Mouse (Mus musculus): ENCODE measurements around the gene Lims1. TPM values are rescaled to one million over a fixed set of nuclear protein-coding genes. Genes with fewer than 3 reads are reported as not detected.

Lims1 gene
- polyA plus RNA-seq, 1 experiment = 20.9 TPM

DNA sequence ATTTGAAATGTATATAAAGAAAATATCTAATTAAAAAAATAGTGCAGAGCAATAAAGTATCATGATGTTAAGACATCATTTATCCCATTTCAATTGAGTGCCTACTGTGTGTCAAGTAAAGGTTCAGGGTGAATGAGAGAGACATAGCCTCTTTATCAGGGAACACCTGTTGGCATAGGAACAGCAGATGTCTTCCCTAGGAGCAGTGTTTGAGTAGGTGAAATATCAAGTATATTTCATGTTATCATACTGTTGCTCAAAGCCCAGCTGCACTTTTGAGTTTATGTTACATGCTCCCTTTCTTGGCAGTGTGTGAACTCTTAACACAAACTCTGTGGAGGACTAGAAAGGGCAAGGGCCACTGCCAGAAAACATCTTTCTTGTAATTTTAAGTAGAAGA is 50.6 kb downstream of the Lims1 start:
- Histone ChIP-seq H3K4me3 (ENCODE audit: insufficient read depth, poor library complexity, severe bottlenecking) (no peak overlapping the region), H3K79me3 (ENCODE audit: low read depth) (peaks cover 69% of the 10 kb centered on the region), H3K79me2 (ENCODE audit: control insufficient read depth, insufficient read depth) (peaks cover 100% of the 10 kb centered on the region), H3ac (ENCODE audit: control insufficient read depth, insufficient read length, low read depth) (no peak overlapping the region), H3K27me3 (ENCODE audit: control insufficient read depth, insufficient read depth, insufficient read length) (no peaks in the 10 kb centered on the region), H3K36me3 (ENCODE audit: control insufficient read depth, insufficient read depth) (peaks cover 9% of the 10 kb centered on the region)
- TF ChIP-seq CEBPB (IDR thresholded peaks at IDR 0.05; ENCODE audit: low read depth) = no peak
- TF ChIP-seq CTCF (IDR thresholded peaks at IDR 0.05; ENCODE audit: control insufficient read depth, insufficient read depth, insufficient read length) = no peak
- no peak for TF ChIP-seq FOSL1 (IDR thresholded peaks at IDR 0.05; ENCODE audit: insufficient read depth, low read length, poor library complexity, severe bottlenecking)

DNA sequence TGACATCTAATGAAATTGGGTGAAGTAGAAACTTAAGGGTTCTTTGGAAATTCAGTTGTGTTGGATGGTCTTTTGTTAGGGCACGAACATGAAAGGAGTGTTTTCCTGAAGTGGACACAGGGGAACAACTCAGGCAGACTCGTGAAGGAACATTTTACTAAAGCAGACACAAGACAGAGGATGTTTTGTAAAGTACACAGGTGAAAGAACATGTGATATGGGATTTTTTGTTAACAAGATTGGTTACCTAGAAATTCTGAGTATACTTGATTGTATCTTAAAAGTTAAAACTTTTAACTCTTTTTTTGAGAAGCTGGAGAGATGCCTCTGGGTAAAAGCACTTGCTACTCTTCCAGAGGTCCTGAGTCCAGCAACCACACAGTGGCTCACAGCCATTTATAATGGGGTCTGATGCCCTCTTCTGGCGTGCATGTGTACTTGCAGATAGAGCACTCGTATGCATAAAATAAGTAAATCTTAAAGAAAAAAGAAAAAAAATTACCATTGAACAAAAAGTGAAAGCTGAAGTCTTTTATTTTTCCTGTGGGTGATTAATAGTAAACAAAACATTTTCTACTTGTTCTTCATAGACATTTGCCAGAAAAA is 54.4 kb downstream of the Lims1 start:
- H3K4me3 ChIP-seq (ENCODE audit: insufficient read depth, poor library complexity, severe bottlenecking) = no peak overlapping the region
- peaks cover 7% of the 10 kb centered on the region for H3K36me3 ChIP-seq (ENCODE audit: control insufficient read depth, insufficient read depth)
- peaks cover 100% of the 10 kb centered on the region for H3K79me2 ChIP-seq (ENCODE audit: control insufficient read depth, insufficient read depth)
- peaks cover 65% of the 10 kb centered on the region for H3K79me3 ChIP-seq (ENCODE audit: low read depth)
- H3ac ChIP-seq (ENCODE audit: control insufficient read depth, insufficient read length, low read depth) = no peak overlapping the region
- no peaks in the 10 kb centered on the region for H3K27me3 ChIP-seq (ENCODE audit: control insufficient read depth, insufficient read depth, insufficient read length)
- TF ChIP-seq MAX (IDR thresholded peaks at IDR 0.05) = no peak
- TF ChIP-seq CEBPB (IDR thresholded peaks at IDR 0.05; ENCODE audit: low read depth) = no peak
- TF ChIP-seq CTCF (IDR thresholded peaks at IDR 0.05; ENCODE audit: control insufficient read depth, insufficient read depth, insufficient read length) = no peak
- TF ChIP-seq MYOD1 (IDR thresholded peaks at IDR 0.05; ENCODE audit: control insufficient read depth, insufficient read length, low read depth) = no peak

DNA sequence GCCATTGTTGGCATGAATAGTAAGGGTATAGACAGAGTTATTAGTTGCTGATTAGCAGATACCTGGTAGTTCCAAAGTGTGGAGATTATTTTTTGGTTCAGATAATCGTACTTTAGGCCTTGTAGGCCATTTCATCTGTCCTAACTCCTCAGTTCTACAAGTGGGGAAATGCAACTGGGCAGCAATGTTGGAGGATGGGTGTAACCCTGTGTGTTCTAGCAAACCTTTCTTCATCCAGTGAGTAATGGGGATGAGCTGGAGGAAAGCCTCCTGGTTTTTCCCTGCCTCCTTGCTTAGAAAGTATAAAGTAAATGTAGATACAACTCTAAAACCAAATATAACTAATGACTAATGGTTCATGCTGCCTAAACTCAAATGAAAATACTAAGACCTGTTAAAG is 55.1 kb downstream of the Lims1 start:
- no peak overlapping the region for H3ac ChIP-seq (ENCODE audit: control insufficient read depth, insufficient read length, low read depth)
- H3K4me3 ChIP-seq (ENCODE audit: insufficient read depth, poor library complexity, severe bottlenecking) = no peak overlapping the region
- H3K27me3 ChIP-seq (ENCODE audit: control insufficient read depth, insufficient read depth, insufficient read length) = no peaks in the 10 kb centered on the region
- peaks cover 7% of the 10 kb centered on the region for H3K36me3 ChIP-seq (ENCODE audit: control insufficient read depth, insufficient read depth)
- TF ChIP-seq MYOD1 (IDR thresholded peaks at IDR 0.05; ENCODE audit: control insufficient read depth, insufficient read length, low read depth) (no peak), USF1 (IDR thresholded peaks at IDR 0.05; ENCODE audit: low read depth) (no peak), CTCF (IDR thresholded peaks at IDR 0.05; ENCODE audit: control insufficient read depth, insufficient read depth, insufficient read length) (no peak), FOSL1 (IDR thresholded peaks at IDR 0.05; ENCODE audit: insufficient read depth, low read length, poor library complexity, severe bottlenecking) (no peak), MAX (IDR thresholded peaks at IDR 0.05) (no peak), CEBPB (IDR thresholded peaks at IDR 0.05; ENCODE audit: low read depth) (no peak), MYOG (IDR thresholded peaks at IDR 0.05; ENCODE audit: control insufficient read depth, extremely low read depth, insufficient read length) (no peak)
- H3K79me2 ChIP-seq (ENCODE audit: control insufficient read depth, insufficient read depth) = peaks cover 100% of the 10 kb centered on the region
- H3K79me3 ChIP-seq (ENCODE audit: low read depth) = peaks cover 61% of the 10 kb centered on the region

DNA sequence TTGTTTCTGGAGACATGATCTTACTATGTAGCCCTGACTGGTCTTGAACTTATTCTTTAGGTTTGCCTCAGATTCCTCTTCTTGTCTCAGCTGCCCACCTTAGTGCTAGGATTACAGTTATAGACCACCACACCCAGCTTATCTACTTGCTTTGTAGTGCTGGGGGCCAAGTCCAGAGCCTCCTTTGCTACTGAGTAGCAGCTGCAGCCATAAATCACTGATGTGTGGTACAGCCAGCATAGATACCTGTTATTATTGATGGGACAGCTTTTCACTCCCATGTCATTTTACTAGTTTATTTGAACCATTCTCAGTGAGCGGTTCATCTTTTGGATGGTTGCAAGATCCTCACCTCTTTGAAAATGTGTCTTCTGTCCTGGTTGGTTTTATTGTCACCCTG is 56.4 kb downstream of the Lims1 start:
- Histone ChIP-seq H3K4me3 (ENCODE audit: insufficient read depth, poor library complexity, severe bottlenecking) (no peak overlapping the region), H3K27me3 (ENCODE audit: control insufficient read depth, insufficient read depth, insufficient read length) (no peaks in the 10 kb centered on the region), H3ac (ENCODE audit: control insufficient read depth, insufficient read length, low read depth) (no peak overlapping the region), H3K36me3 (ENCODE audit: control insufficient read depth, insufficient read depth) (peaks cover 7% of the 10 kb centered on the region), H3K79me2 (ENCODE audit: control insufficient read depth, insufficient read depth) (peaks cover 100% of the 10 kb centered on the region), H3K79me3 (ENCODE audit: low read depth) (peaks cover 69% of the 10 kb centered on the region)
- TF ChIP-seq CEBPB (IDR thresholded peaks at IDR 0.05; ENCODE audit: low read depth) = no peak
- no peak for TF ChIP-seq FOSL1 (IDR thresholded peaks at IDR 0.05; ENCODE audit: insufficient read depth, low read length, poor library complexity, severe bottlenecking)
- TF ChIP-seq MYOD1 (IDR thresholded peaks at IDR 0.05; ENCODE audit: control insufficient read depth, insufficient read length, low read depth) = peak; percentile 28

DNA sequence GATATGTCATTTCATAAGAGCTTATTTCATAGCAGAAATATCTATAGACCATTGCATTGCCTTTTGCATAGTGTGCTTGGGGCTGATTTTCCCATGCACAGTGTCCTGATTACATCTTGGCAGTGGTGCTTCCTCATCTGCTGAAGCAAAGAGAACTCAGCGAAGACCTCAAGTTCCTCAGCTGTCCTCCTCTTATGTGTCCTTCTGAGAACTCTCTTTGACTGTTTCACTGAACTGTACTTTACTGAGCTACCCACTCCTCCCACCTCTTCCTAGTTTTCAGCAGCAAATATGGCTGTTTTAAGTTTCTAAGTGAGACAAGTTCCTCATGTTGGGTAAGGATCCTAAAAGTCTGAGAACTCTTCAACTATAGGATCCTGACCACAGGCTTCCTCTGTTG is 58.6 kb downstream of the Lims1 start:
- H3K36me3 ChIP-seq (ENCODE audit: control insufficient read depth, insufficient read depth) = peaks cover 9% of the 10 kb centered on the region
- no peak for TF ChIP-seq MYOD1 (IDR thresholded peaks at IDR 0.05; ENCODE audit: control insufficient read depth, insufficient read length, low read depth)
- no peak for TF ChIP-seq FOSL1 (IDR thresholded peaks at IDR 0.05; ENCODE audit: insufficient read depth, low read length, poor library complexity, severe bottlenecking)
- TF ChIP-seq MYOG (IDR thresholded peaks at IDR 0.05; ENCODE audit: control insufficient read depth, extremely low read depth, insufficient read length) = no peak
- no peak for TF ChIP-seq CEBPB (IDR thresholded peaks at IDR 0.05; ENCODE audit: low read depth)
- no peak for TF ChIP-seq CTCF (IDR thresholded peaks at IDR 0.05; ENCODE audit: control insufficient read depth, insufficient read depth, insufficient read length)
- no peak for TF ChIP-seq MAX (IDR thresholded peaks at IDR 0.05)
- no peak for TF ChIP-seq USF1 (IDR thresholded peaks at IDR 0.05; ENCODE audit: low read depth)
- peaks cover 100% of the 10 kb centered on the region for H3K79me2 ChIP-seq (ENCODE audit: control insufficient read depth, insufficient read depth)
- no peaks in the 10 kb centered on the region for H3K27me3 ChIP-seq (ENCODE audit: control insufficient read depth, insufficient read depth, insufficient read length)
- H3ac ChIP-seq (ENCODE audit: control insufficient read depth, insufficient read length, low read depth) = no peak overlapping the region
- H3K79me3 ChIP-seq (ENCODE audit: low read depth) = peaks cover 74% of the 10 kb centered on the region
- no peak overlapping the region for H3K4me3 ChIP-seq (ENCODE audit: insufficient read depth, poor library complexity, severe bottlenecking)

DNA sequence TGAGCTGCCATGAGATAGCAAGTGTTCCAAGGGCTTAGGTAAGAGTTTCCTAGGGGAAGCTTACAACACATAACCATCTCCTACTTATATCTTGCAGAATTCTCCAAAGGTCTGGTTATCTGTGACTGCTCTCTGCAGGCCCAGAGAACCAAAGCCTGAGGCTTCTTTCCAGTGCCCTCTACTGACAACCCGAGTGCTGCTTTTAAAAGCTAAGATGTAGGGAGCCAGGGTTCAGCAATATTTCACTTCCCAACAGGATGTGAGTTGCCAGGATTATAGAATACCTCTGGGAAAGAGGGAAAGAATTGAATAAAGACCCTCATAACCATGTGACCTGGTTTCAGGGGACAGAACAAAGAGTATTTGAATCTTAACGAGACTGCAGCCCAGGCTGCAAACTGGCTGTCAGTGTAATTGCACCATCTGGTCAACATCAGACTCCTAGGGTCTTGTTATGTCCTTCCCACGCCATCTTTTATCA is 59.4 kb downstream of the Lims1 start:
- no peak for TF ChIP-seq CEBPB (IDR thresholded peaks at IDR 0.05; ENCODE audit: low read depth)
- TF ChIP-seq MAX (IDR thresholded peaks at IDR 0.05) = no peak
- no peak for TF ChIP-seq FOSL1 (IDR thresholded peaks at IDR 0.05; ENCODE audit: insufficient read depth, low read length, poor library complexity, severe bottlenecking)
- TF ChIP-seq USF1 (IDR thresholded peaks at IDR 0.05; ENCODE audit: low read depth) = no peak
- TF ChIP-seq CTCF (IDR thresholded peaks at IDR 0.05; ENCODE audit: control insufficient read depth, insufficient read depth, insufficient read length) = no peak
- TF ChIP-seq MYOD1 (IDR thresholded peaks at IDR 0.05; ENCODE audit: control insufficient read depth, insufficient read length, low read depth) = no peak
- Histone ChIP-seq H3K79me3 (ENCODE audit: low read depth) (peaks cover 76% of the 10 kb centered on the region), H3K79me2 (ENCODE audit: control insufficient read depth, insufficient read depth) (peaks cover 100% of the 10 kb centered on the region), H3K27me3 (ENCODE audit: control insufficient read depth, insufficient read depth, insufficient read length) (no peaks in the 10 kb centered on the region), H3ac (ENCODE audit: control insufficient read depth, insufficient read length, low read depth) (peak overlapping the region; percentile 6), H3K36me3 (ENCODE audit: control insufficient read depth, insufficient read depth) (peaks cover 13% of the 10 kb centered on the region), H3K4me3 (ENCODE audit: insufficient read depth, poor library complexity, severe bottlenecking) (no peak overlapping the region)
